Mouse (Mus musculus): Measurements from ENCODE around the gene Abhd17a. TPM values are rescaled to one million over a fixed set of nuclear protein-coding genes. Genes with fewer than 3 reads are reported as not detected.

Gene Abhd17a
- total RNA-seq, 1 experiment = 67.9 TPM

DNA sequence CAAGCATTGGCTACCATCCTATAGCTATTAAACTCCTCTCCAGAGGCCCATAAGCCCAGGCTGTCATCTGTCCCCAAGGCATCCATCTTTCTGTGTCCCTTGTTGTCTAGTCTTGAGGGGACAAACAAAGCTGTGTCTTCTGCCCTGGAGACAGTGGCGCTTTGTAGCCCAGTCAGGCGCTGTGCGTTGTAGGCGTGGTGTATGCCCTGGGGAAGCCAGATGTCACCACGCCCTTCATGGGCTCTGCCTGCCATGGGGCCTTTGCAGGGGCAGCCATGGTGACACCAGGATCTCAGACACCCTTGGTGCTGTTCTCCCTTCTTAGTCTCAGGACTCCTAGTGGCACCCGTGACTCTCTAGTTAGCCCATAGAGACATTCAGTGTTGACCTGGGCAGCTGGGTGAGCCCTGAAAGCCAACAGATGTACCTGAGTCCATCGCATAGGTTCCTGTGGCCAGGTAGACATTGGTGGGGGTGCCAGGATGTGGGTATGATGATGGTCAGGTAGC is 13.9 kb upstream of the Abhd17a start:
- Histone ChIP-seq H3K4me3 (ENCODE audit: insufficient read depth in 1 of 2, low read depth in 1 of 2, low read length in 2 of 2, poor library complexity in 1 of 2, severe bottlenecking in 1 of 2) (peak overlapping the region; percentile 77 to 86; a peak in 2 of 4 replicates), H3K9ac (ENCODE audit: insufficient read depth, low read depth, low read length, poor library complexity, severe bottlenecking) (peak overlapping the region; percentile 87), H3K36me3 (ENCODE audit: control insufficient read depth, insufficient read depth, low read length, poor library complexity, severe bottlenecking) (peaks cover 27% of the 10 kb centered on the region), H3K27ac (ENCODE audit: insufficient read depth, low read depth, low read length, poor library complexity, severe bottlenecking) (no peak overlapping the region), H3K4me1 (ENCODE audit: control insufficient read depth in 2 of 2, insufficient read depth in 2 of 2, low read length in 2 of 2, poor library complexity in 1 of 2) (peaks cover 0 to 21% of the 10 kb centered on the region in 2 experiments; a peak in 1 of 4 replicates), H3K9me3 (ENCODE audit: control insufficient read depth, insufficient read depth, low read depth, low read length) (no peaks in the 10 kb centered on the region)
- no peak for TF ChIP-seq ZNF384 (IDR thresholded peaks at IDR 0.05; ENCODE audit: low read depth, low read length)
- no peak for TF ChIP-seq MAFK (IDR thresholded peaks at IDR 0.05; ENCODE audit: insufficient read depth, low read depth, low read length)
- no peak for TF ChIP-seq ZC3H11A (IDR thresholded peaks at IDR 0.05; ENCODE audit: borderline replicate concordance, low read depth, low read length)
- TF ChIP-seq CHD2 (IDR thresholded peaks at IDR 0.05; ENCODE audit: low read depth, low read length) = no peak
- TF ChIP-seq HCFC1 (IDR thresholded peaks at IDR 0.05; ENCODE audit: borderline replicate concordance, insufficient read depth, low read length) = no peak
- no peak for DNase-seq (ENCODE audit: low read depth, low spot score)
- in situ Hi-C loops (cut with MboI; ENCODE audit: low sequenced_read_pairs in 2 of 2, unreplicated experiment in 2 of 2) = no loop called here

DNA sequence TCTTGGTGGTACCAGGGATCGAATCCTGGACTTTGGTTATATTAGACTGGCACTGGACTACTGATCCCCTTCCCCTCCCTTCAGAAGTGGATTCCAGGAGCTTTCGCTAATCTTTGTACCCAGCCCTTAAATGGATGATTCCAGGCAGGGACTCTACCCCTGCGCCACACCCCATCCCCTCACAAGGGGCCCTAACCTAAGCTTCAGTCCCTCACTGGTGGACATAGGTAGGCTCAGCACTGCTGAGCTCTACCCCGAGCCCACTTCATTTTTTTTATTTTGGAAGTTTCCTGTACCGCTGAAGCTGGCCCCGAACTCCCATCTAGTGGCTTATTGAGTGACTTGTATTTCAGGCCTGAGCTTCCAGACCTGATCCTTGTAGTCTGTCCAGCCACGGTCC is 13.2 kb upstream of the Abhd17a start:
- H3K27ac ChIP-seq (ENCODE audit: insufficient read depth, low read depth, low read length, poor library complexity, severe bottlenecking) = peak overlapping the region; percentile 68; the same call in 1 of the 2 replicates
- peaks cover 0 to 19% of the 10 kb centered on the region in 2 experiments; a peak in 1 of 4 replicates for H3K4me1 ChIP-seq (ENCODE audit: control insufficient read depth in 2 of 2, insufficient read depth in 2 of 2, low read length in 2 of 2, poor library complexity in 1 of 2)
- in situ Hi-C loops (cut with MboI; ENCODE audit: low sequenced_read_pairs in 2 of 2, unreplicated experiment in 2 of 2) = no loop called here
- peaks cover 22% of the 10 kb centered on the region for H3K36me3 ChIP-seq (ENCODE audit: control insufficient read depth, insufficient read depth, low read length, poor library complexity, severe bottlenecking)
- TF ChIP-seq CHD2 (IDR thresholded peaks at IDR 0.05; ENCODE audit: low read depth, low read length) (no peak), HCFC1 (IDR thresholded peaks at IDR 0.05; ENCODE audit: borderline replicate concordance, insufficient read depth, low read length) (no peak), ZC3H11A (IDR thresholded peaks at IDR 0.05; ENCODE audit: borderline replicate concordance, low read depth, low read length) (no peak), ZNF384 (IDR thresholded peaks at IDR 0.05; ENCODE audit: low read depth, low read length) (no peak), MAFK (IDR thresholded peaks at IDR 0.05; ENCODE audit: insufficient read depth, low read depth, low read length) (no peak)
- H3K9me3 ChIP-seq (ENCODE audit: control insufficient read depth, insufficient read depth, low read depth, low read length) = no peaks in the 10 kb centered on the region
- H3K4me3 ChIP-seq (ENCODE audit: insufficient read depth in 1 of 2, low read depth in 1 of 2, low read length in 2 of 2, poor library complexity in 1 of 2, severe bottlenecking in 1 of 2) = peak overlapping the region; percentile 77 to 86
- H3K9ac ChIP-seq (ENCODE audit: insufficient read depth, low read depth, low read length, poor library complexity, severe bottlenecking) = peak overlapping the region; percentile 87
- DNase-seq (ENCODE audit: low read depth, low spot score) = no peak

DNA sequence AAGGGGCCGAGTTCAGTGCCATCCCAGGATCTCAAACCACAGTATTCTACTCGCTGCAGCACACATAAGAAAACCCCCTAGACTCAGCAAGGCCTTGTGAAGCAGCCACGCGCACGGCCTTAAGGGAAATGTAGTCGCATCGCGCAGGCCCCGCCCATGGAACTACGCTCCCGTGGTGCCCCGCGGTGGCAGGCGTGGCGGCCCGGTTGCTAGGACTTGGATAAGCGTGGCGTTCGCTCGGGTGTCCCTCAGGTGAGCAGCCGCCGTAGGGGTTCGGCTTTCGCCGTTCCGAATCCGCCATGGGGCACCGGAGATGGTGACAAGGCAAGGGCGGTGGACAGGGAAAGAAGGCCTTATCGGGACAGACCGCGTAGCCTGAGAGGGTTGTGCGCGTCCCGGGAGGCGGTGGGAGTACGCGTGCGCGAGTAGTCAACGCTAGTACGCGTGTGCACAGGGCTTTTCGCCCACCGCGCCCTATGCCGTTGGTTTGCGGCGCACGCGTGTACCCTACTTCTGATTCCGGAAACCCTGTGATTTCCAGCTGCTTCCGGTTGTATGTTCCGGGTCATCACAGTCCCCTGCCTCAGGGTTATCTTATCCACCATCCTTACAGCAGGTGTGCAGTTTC is 12.7 kb upstream of the Abhd17a start, which contains the start of the genes Scamp4 and Adat3:
TSS of gene Scamp4 (plus strand) at position 175 of the 628 bp plus-strand sequence.
TSS of gene Adat3 (plus strand) at position 183 of the 628 bp plus-strand sequence.
- TF ChIP-seq ZC3H11A (IDR thresholded peaks at IDR 0.05; ENCODE audit: borderline replicate concordance, low read depth, low read length) (no peak), ZNF384 (IDR thresholded peaks at IDR 0.05; ENCODE audit: low read depth, low read length) (no peak), CHD2 (IDR thresholded peaks at IDR 0.05; ENCODE audit: low read depth, low read length) (no peak), MAFK (IDR thresholded peaks at IDR 0.05; ENCODE audit: insufficient read depth, low read depth, low read length) (peak; percentile 28; the same call in 1 of the 2 replicates), HCFC1 (IDR thresholded peaks at IDR 0.05; ENCODE audit: borderline replicate concordance, insufficient read depth, low read length) (peak; percentile 83)
- peaks cover 17% of the 10 kb centered on the region for H3K36me3 ChIP-seq (ENCODE audit: control insufficient read depth, insufficient read depth, low read length, poor library complexity, severe bottlenecking)
- H3K4me3 ChIP-seq (ENCODE audit: insufficient read depth in 1 of 2, low read depth in 1 of 2, low read length in 2 of 2, poor library complexity in 1 of 2, severe bottlenecking in 1 of 2) = peak within 1 kb of the TSS; percentile 77 to 86
- H3K9me3 ChIP-seq (ENCODE audit: control insufficient read depth, insufficient read depth, low read depth, low read length) = no peaks in the 10 kb centered on the region
- DNase-seq (ENCODE audit: low read depth, low spot score) = peak; percentile 93
- in situ Hi-C loops (cut with MboI; ENCODE audit: low sequenced_read_pairs in 2 of 2, unreplicated experiment in 2 of 2) = no loop called here
- peak within 1 kb of the TSS; percentile 68 for H3K27ac ChIP-seq (ENCODE audit: insufficient read depth, low read depth, low read length, poor library complexity, severe bottlenecking)
- peaks cover 0 to 19% of the 10 kb centered on the region in 2 experiments; a peak in 1 of 4 replicates for H3K4me1 ChIP-seq (ENCODE audit: control insufficient read depth in 2 of 2, insufficient read depth in 2 of 2, low read length in 2 of 2, poor library complexity in 1 of 2)
- peak within 1 kb of the TSS; percentile 87 for H3K9ac ChIP-seq (ENCODE audit: insufficient read depth, low read depth, low read length, poor library complexity, severe bottlenecking)

DNA sequence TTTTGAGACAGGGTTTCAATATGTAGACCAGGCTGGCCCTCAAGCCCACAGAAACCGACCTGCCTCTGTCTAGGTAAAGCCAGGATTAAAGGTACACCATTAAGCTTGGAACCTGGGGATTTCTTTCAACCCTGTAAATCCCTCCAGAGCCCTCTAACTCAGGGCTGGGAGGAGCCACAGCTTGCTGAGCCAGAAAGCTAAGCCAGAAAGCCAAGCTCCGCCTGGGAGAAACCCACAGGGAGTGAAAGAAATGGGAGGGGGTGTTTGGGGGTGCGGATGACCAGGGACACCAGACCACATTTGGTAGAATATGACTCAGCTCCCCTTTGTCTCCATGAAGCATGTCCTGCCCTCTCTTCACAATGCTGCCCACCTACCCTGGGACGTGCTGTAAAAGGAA is 6.2 kb upstream of the Abhd17a start:
- in situ Hi-C loops (cut with MboI; ENCODE audit: low sequenced_read_pairs in 2 of 2, unreplicated experiment in 2 of 2) = no loop called here
- TF ChIP-seq ZNF384 (IDR thresholded peaks at IDR 0.05; ENCODE audit: low read depth, low read length) (no peak), ZC3H11A (IDR thresholded peaks at IDR 0.05; ENCODE audit: borderline replicate concordance, low read depth, low read length) (no peak), HCFC1 (IDR thresholded peaks at IDR 0.05; ENCODE audit: borderline replicate concordance, insufficient read depth, low read length) (no peak), CHD2 (IDR thresholded peaks at IDR 0.05; ENCODE audit: low read depth, low read length) (no peak), MAFK (IDR thresholded peaks at IDR 0.05; ENCODE audit: insufficient read depth, low read depth, low read length) (no peak)
- Histone ChIP-seq H3K4me3 (ENCODE audit: insufficient read depth in 1 of 2, low read depth in 1 of 2, low read length in 2 of 2, poor library complexity in 1 of 2, severe bottlenecking in 1 of 2) (no peak overlapping the region), H3K27ac (ENCODE audit: insufficient read depth, low read depth, low read length, poor library complexity, severe bottlenecking) (no peak overlapping the region), H3K36me3 (ENCODE audit: control insufficient read depth, insufficient read depth, low read length, poor library complexity, severe bottlenecking) (no peaks in the 10 kb centered on the region), H3K9ac (ENCODE audit: insufficient read depth, low read depth, low read length, poor library complexity, severe bottlenecking) (peak overlapping the region; percentile 28; the same call in 1 of the 2 replicates), H3K9me3 (ENCODE audit: control insufficient read depth, insufficient read depth, low read depth, low read length) (no peaks in the 10 kb centered on the region), H3K4me1 (ENCODE audit: control insufficient read depth in 2 of 2, insufficient read depth in 2 of 2, low read length in 2 of 2, poor library complexity in 1 of 2) (peaks cover 0 to 5% of the 10 kb centered on the region in 2 experiments; a peak in 2 of 4 replicates)
- DNase-seq (ENCODE audit: low read depth, low spot score) = no peak

Measured in ES-E14 (cell line).